In genomic region chr19:36364757-36365156, GRCm38 (mm10) we compare ENCODE assay signal across 31 mouse cellular contexts. TPM values are rescaled to one million over a fixed set of nuclear protein-coding genes. Genes with fewer than 3 reads are reported as not detected.
A peak's percentile ranks its signal among the peaks of the same experiment; 100 is the strongest.
DNase-seq lines count a peak whose midpoint lies in the region; ATAC-seq lines count a peak whose summit lies in the region.
"Had no signal": no experiment of that assay in that cellular context is flagged by ENCODE, and none has a peak within 500 bp of the region (broad histone marks: within the 10 kb centered on the region; RNA-seq: fewer than 3 reads in every experiment).

No protein-coding gene starts in this region.

- H3K36me3 ChIP-seq in intestine, embryonic 16.5 days (ENCODE audit: control insufficient read depth, insufficient read depth, low read length): no peaks in the 10 kb centered on the region
- H3K36me3 ChIP-seq: embryonic facial prominence, embryonic 13.5 days; forebrain, embryonic 10.5 days; forebrain, embryonic 15.5 days; heart, embryonic 10.5 days; heart, embryonic 15.5 days; hindbrain, embryonic 12.5 days; limb, embryonic 12.5 days; liver, embryonic 15.5 days had no signal

- peak; percentile 48 for DNase-seq in CD4-positive, CD25-positive, alpha-beta regulatory T cell, adult 2 months (ENCODE audit: low read depth, low spot score)
- DNase-seq in brain, adult 2 months (ENCODE audit: low read depth, low spot score): peak; percentile 31
- no peak for DNase-seq in urinary bladder, postnatal 25 days (ENCODE audit: low spot score)
- no peak for DNase-seq in left cerebral cortex, postnatal 36 days (ENCODE audit: low spot score in 2 of 2)
- DNase-seq in gastrocnemius, postnatal 36 days: no peak
- DNase-seq: adrenal gland, adult 8-10 months; cerebellum, adult 11-12 months; cerebellum, postnatal 10 days; gastrocnemius, postnatal 10 days; heart, postnatal 36 days; kidney, adult 2 months; kidney, postnatal 4 days; layer of hippocampus, postnatal 36 days; lung, embryonic 14.5 days; lung, postnatal 14 days; right cerebral cortex, adult 18-20 months; spleen, adult 18-20 months; thymus, postnatal 14 days had no signal

- peak; percentile 76 for ATAC-seq in intestine, embryonic 16.5 days
- ATAC-seq: forebrain, embryonic 15.5 days; hindbrain, postnatal 0 days; midbrain, embryonic 16.5 days had no signal

- H3K4me2 ChIP-seq in intestine, embryonic 16.5 days (ENCODE audit: low read depth, low read length): no peak overlapping the region
- H3K4me2 ChIP-seq: embryonic facial prominence, embryonic 13.5 days; forebrain, embryonic 15.5 days; heart, embryonic 15.5 days; hindbrain, embryonic 12.5 days; limb, embryonic 12.5 days; liver, embryonic 15.5 days; lung, embryonic 14.5 days; midbrain, embryonic 11.5 days had no signal

- H3K27me3 ChIP-seq in intestine, embryonic 16.5 days (replicated peaks; ENCODE audit: control insufficient read depth, insufficient read depth, low read length): no peaks in the 10 kb centered on the region
- H3K27me3 ChIP-seq: embryonic facial prominence, embryonic 13.5 days; forebrain, embryonic 15.5 days; heart, embryonic 15.5 days; hindbrain, embryonic 12.5 days; limb, embryonic 12.5 days; liver, embryonic 15.5 days had no signal

- H3K9ac ChIP-seq in intestine, embryonic 16.5 days (ENCODE audit: low read depth, low read length): no peak overlapping the region
- H3K9ac ChIP-seq: embryonic facial prominence, embryonic 13.5 days; forebrain, embryonic 15.5 days; heart, embryonic 15.5 days; hindbrain, embryonic 12.5 days; limb, embryonic 12.5 days; liver, embryonic 15.5 days; lung, embryonic 14.5 days had no signal

- H3K9me3 ChIP-seq in intestine, embryonic 16.5 days (ENCODE audit: control insufficient read depth, low read length): no peaks in the 10 kb centered on the region
- H3K9me3 ChIP-seq: embryonic facial prominence, embryonic 13.5 days; forebrain, embryonic 10.5 days; forebrain, embryonic 15.5 days; heart, embryonic 10.5 days; heart, embryonic 15.5 days; hindbrain, embryonic 12.5 days; limb, embryonic 12.5 days; liver, embryonic 15.5 days had no signal

- intact Hi-C loops in left cerebral cortex, postnatal 36 days (cut with DNase I): no loop called here
- intact Hi-C loops in gastrocnemius, postnatal 36 days (cut with DNase I): no loop called here

- 75% methylated on average over 8 of the region's 8 CpGs for WGBS in intestine, embryonic 16.5 days

- no peak overlapping the region for H3K27ac ChIP-seq in intestine, embryonic 16.5 days (ENCODE audit: low read length)
- H3K27ac ChIP-seq: embryonic facial prominence, embryonic 13.5 days; forebrain, embryonic 10.5 days; forebrain, embryonic 15.5 days; heart, embryonic 10.5 days; heart, embryonic 15.5 days; hindbrain, embryonic 12.5 days; hindbrain, postnatal 0 days; kidney, postnatal 0 days; limb, embryonic 12.5 days; liver, embryonic 15.5 days had no signal

- H3K4me1 ChIP-seq in intestine, embryonic 16.5 days (ENCODE audit: control insufficient read depth, insufficient read depth, low read length): no peaks in the 10 kb centered on the region
- H3K4me1 ChIP-seq: embryonic facial prominence, embryonic 13.5 days; forebrain, embryonic 10.5 days; forebrain, embryonic 15.5 days; hindbrain, embryonic 12.5 days; limb, embryonic 12.5 days; liver, embryonic 15.5 days had no signal

- H3K4me3 ChIP-seq in intestine, embryonic 16.5 days (ENCODE audit: low read length): no peak overlapping the region
- H3K4me3 ChIP-seq: embryonic facial prominence, embryonic 13.5 days; forebrain, embryonic 10.5 days; forebrain, embryonic 15.5 days; heart, embryonic 10.5 days; heart, embryonic 15.5 days; hindbrain, embryonic 12.5 days; limb, embryonic 12.5 days; liver, embryonic 15.5 days had no signal

RNA-seq across cellular contexts. Expression of gene Pcgf5, which starts 16.6 kb away (rescaled TPM):
- 17.0 and 17.9 TPM in 2 replicates for polyA plus RNA-seq in intestine, embryonic 16.5 days (2015; fragmentation: Nextera tagmentation; extraction: Ambion mirVana)
- total RNA-seq in left cerebral cortex, postnatal 36 days (2021): 10 to 100 TPM; 20.9 to 25.9 TPM
- 10 to 100 TPM; 25.8 to 33.3 TPM for total RNA-seq in gastrocnemius, postnatal 36 days (2021)

Comparison
In these comparisons a context has a peak if more than half of its experiments do, and no peak if none do; other contexts are left out.
1. DNase-seq: peak in CD4-positive, CD25-positive, alpha-beta regulatory T cell, adult 2 months (single experiment) and brain, adult 2 months (single experiment); none in urinary bladder, postnatal 25 days (single experiment), left cerebral cortex, postnatal 36 days (0 of 2) and gastrocnemius, postnatal 36 days (0 of 2).